Mouse (Mus musculus): Measurements from ENCODE around the gene Otop2. TPM values are rescaled to one million over a fixed set of nuclear protein-coding genes. Genes with fewer than 3 reads are reported as not detected.

Otop2 gene
- polyA plus RNA-seq, 1 experiment from 2014 or later, result not detected

- Histone ChIP-seq H3K36me3 (no peaks in the 10 kb centered on the region), H3K4me3 (no peak overlapping the region), H3K27ac (replicated peaks) (no peak overlapping the region), H3K4me2 (no peak overlapping the region), H3K4me1 (no peaks in the 10 kb centered on the region), H3K9ac (no peak overlapping the region), H3K27me3 (replicated peaks) (peaks cover 97% of the 10 kb centered on the region), H3K9me3 (no peaks in the 10 kb centered on the region)
- no peak for ATAC-seq (ENCODE audit: extremely low read depth, insufficient number of reproducible peaks, low FRiP score, low TSS enrichment)
- 61% methylated on average over 15 of the region's 15 CpGs for WGBS
Observed at GRCm38 (mm10) chr11:115329339-115329738, 22.4 kb downstream of the Otop2 start.

GRCm38 (mm10) chr11:115334531-115334930, 27.6 kb downstream of the Otop2 start, which contains the start of gene Otop3:
TSS of gene Otop3 (plus strand) at chr11:115334731.
- peak within 1 kb of the TSS; percentile 36 for H3K4me2 ChIP-seq
- no peak within 1 kb of the TSS for H3K27ac ChIP-seq (replicated peaks)
- H3K9ac ChIP-seq, result no peak within 1 kb of the TSS
- no peak for ATAC-seq (ENCODE audit: extremely low read depth, insufficient number of reproducible peaks, low FRiP score, low TSS enrichment)
- peaks cover 100% of the 10 kb centered on the region for H3K27me3 ChIP-seq (replicated peaks)
- H3K4me1 ChIP-seq, result no peaks in the 10 kb centered on the region; the same call in 1 of the 2 replicates
- 4% methylated on average over 29 of the region's 29 CpGs for WGBS
- 0 out of 2 replicates have a peak within 1 kb of the TSS, but pooled peaks have one; percentile 3 for H3K4me3 ChIP-seq
- H3K36me3 ChIP-seq, result no peaks in the 10 kb centered on the region
- no peaks in the 10 kb centered on the region for H3K9me3 ChIP-seq

GRCm38 (mm10) chr11:115335223-115335622, 28.3 kb downstream of the Otop2 start:
- Histone ChIP-seq H3K36me3 (no peaks in the 10 kb centered on the region), H3K4me2 (no peak overlapping the region), H3K9me3 (no peaks in the 10 kb centered on the region), H3K27me3 (replicated peaks) (peaks cover 100% of the 10 kb centered on the region), H3K4me1 (no peaks in the 10 kb centered on the region; the same call in 1 of the 2 replicates), H3K27ac (replicated peaks) (no peak overlapping the region), H3K9ac (no peak overlapping the region), H3K4me3 (no peak overlapping the region)
- 48% methylated on average over 12 of the region's 12 CpGs for WGBS
- ATAC-seq (ENCODE audit: extremely low read depth, insufficient number of reproducible peaks, low FRiP score, low TSS enrichment), result no peak

GRCm38 (mm10) chr11:115336115-115336514, 29.2 kb downstream of the Otop2 start:
- Histone ChIP-seq H3K27me3 (replicated peaks) (peaks cover 98% of the 10 kb centered on the region), H3K4me3 (no peak overlapping the region), H3K9me3 (no peaks in the 10 kb centered on the region), H3K4me2 (no peak overlapping the region), H3K36me3 (no peaks in the 10 kb centered on the region), H3K9ac (no peak overlapping the region), H3K27ac (replicated peaks) (no peak overlapping the region), H3K4me1 (no peaks in the 10 kb centered on the region; the same call in 1 of the 2 replicates)
- WGBS, result 17% methylated on average over 6 of the region's 6 CpGs
- no peak for ATAC-seq (ENCODE audit: extremely low read depth, insufficient number of reproducible peaks, low FRiP score, low TSS enrichment)

GRCm38 (mm10) chr11:115337350-115337749, 30.4 kb downstream of the Otop2 start:
- H3K36me3 ChIP-seq, result no peaks in the 10 kb centered on the region
- no peak for ATAC-seq (ENCODE audit: extremely low read depth, insufficient number of reproducible peaks, low FRiP score, low TSS enrichment)
- no peak overlapping the region for H3K4me2 ChIP-seq
- H3K27ac ChIP-seq (replicated peaks), result no peak overlapping the region
- H3K4me3 ChIP-seq, result no peak overlapping the region
- 49% methylated on average over 3 of the region's 3 CpGs for WGBS
- peaks cover 98% of the 10 kb centered on the region for H3K27me3 ChIP-seq (replicated peaks)
- H3K9me3 ChIP-seq, result no peaks in the 10 kb centered on the region
- H3K4me1 ChIP-seq, result no peaks in the 10 kb centered on the region; the same call in 1 of the 2 replicates
- no peak overlapping the region for H3K9ac ChIP-seq

GRCm38 (mm10) chr11:115337826-115338225, 30.9 kb downstream of the Otop2 start:
- Histone ChIP-seq H3K27me3 (replicated peaks) (peaks cover 98% of the 10 kb centered on the region), H3K4me2 (no peak overlapping the region), H3K4me3 (no peak overlapping the region), H3K9me3 (no peaks in the 10 kb centered on the region), H3K36me3 (no peaks in the 10 kb centered on the region), H3K9ac (no peak overlapping the region), H3K4me1 (no peaks in the 10 kb centered on the region; the same call in 1 of the 2 replicates), H3K27ac (replicated peaks) (no peak overlapping the region)
- no peak for ATAC-seq (ENCODE audit: extremely low read depth, insufficient number of reproducible peaks, low FRiP score, low TSS enrichment)
- 83% methylated on average over 1 of the region's 1 CpGs for whole genome bisulfite sequencing

- Histone ChIP-seq H3K4me2 (no peak overlapping the region), H3K27ac (replicated peaks) (no peak overlapping the region), H3K27me3 (replicated peaks) (peaks cover 96% of the 10 kb centered on the region), H3K4me1 (no peaks in the 10 kb centered on the region; the same call in 1 of the 2 replicates), H3K36me3 (no peaks in the 10 kb centered on the region), H3K4me3 (no peak overlapping the region), H3K9me3 (no peaks in the 10 kb centered on the region), H3K9ac (no peak overlapping the region)
- WGBS, result 58% methylated on average over 2 of the region's 2 CpGs
- ATAC-seq (ENCODE audit: extremely low read depth, insufficient number of reproducible peaks, low FRiP score, low TSS enrichment), result no peak
Observed at GRCm38 (mm10) chr11:115341246-115341645, 34.3 kb downstream of the Otop2 start.

GRCm38 (mm10) chr11:115341866-115342265, 34.9 kb downstream of the Otop2 start:
- no peaks in the 10 kb centered on the region for H3K36me3 ChIP-seq
- H3K9ac ChIP-seq, result no peak overlapping the region
- no peaks in the 10 kb centered on the region for H3K9me3 ChIP-seq
- H3K4me1 ChIP-seq, result no peaks in the 10 kb centered on the region; the same call in 1 of the 2 replicates
- WGBS, result 64% methylated on average over 6 of the region's 6 CpGs
- ATAC-seq (ENCODE audit: extremely low read depth, insufficient number of reproducible peaks, low FRiP score, low TSS enrichment), result no peak
- H3K4me2 ChIP-seq, result no peak overlapping the region
- peaks cover 96% of the 10 kb centered on the region for H3K27me3 ChIP-seq (replicated peaks)
- H3K4me3 ChIP-seq, result no peak overlapping the region
- H3K27ac ChIP-seq (replicated peaks), result no peak overlapping the region

GRCm38 (mm10) chr11:115344967-115345366, 38.0 kb downstream of the Otop2 start:
- Histone ChIP-seq H3K27me3 (replicated peaks) (peaks cover 95% of the 10 kb centered on the region), H3K9me3 (no peaks in the 10 kb centered on the region), H3K4me1 (no peaks in the 10 kb centered on the region; the same call in 1 of the 2 replicates), H3K4me3 (no peak overlapping the region), H3K36me3 (no peaks in the 10 kb centered on the region), H3K27ac (replicated peaks) (no peak overlapping the region), H3K9ac (no peak overlapping the region), H3K4me2 (no peak overlapping the region)
- WGBS, result 4% methylated on average over 12 of the region's 12 CpGs
- ATAC-seq (ENCODE audit: extremely low read depth, insufficient number of reproducible peaks, low FRiP score, low TSS enrichment), result no peak

GRCm38 (mm10) chr11:115345515-115345914, 38.6 kb downstream of the Otop2 start:
- H3K4me1 ChIP-seq, result no peaks in the 10 kb centered on the region; the same call in 1 of the 2 replicates
- H3K4me2 ChIP-seq, result no peak overlapping the region
- no peak overlapping the region for H3K4me3 ChIP-seq
- H3K27ac ChIP-seq (replicated peaks), result no peak overlapping the region
- H3K9ac ChIP-seq, result no peak overlapping the region
- no peaks in the 10 kb centered on the region for H3K9me3 ChIP-seq
- no peak for ATAC-seq (ENCODE audit: extremely low read depth, insufficient number of reproducible peaks, low FRiP score, low TSS enrichment)
- WGBS, result 20% methylated on average over 7 of the region's 7 CpGs
- peaks cover 95% of the 10 kb centered on the region for H3K27me3 ChIP-seq (replicated peaks)
- H3K36me3 ChIP-seq, result no peaks in the 10 kb centered on the region

- H3K4me1 ChIP-seq, result no peaks in the 10 kb centered on the region; the same call in 1 of the 2 replicates
- no peak for ATAC-seq (ENCODE audit: extremely low read depth, insufficient number of reproducible peaks, low FRiP score, low TSS enrichment)
- no peaks in the 10 kb centered on the region for H3K36me3 ChIP-seq
- no peak overlapping the region for H3K4me2 ChIP-seq
- H3K27me3 ChIP-seq (replicated peaks), result peaks cover 92% of the 10 kb centered on the region
- 40% methylated on average over 17 of the region's 17 CpGs for WGBS
- H3K27ac ChIP-seq (replicated peaks), result no peak overlapping the region
- H3K9me3 ChIP-seq, result no peaks in the 10 kb centered on the region
- H3K4me3 ChIP-seq, result no peak overlapping the region
- no peak overlapping the region for H3K9ac ChIP-seq
Observed at GRCm38 (mm10) chr11:115348681-115349248, 41.8 kb downstream of the Otop2 start.

- Histone ChIP-seq H3K4me3 (no peak overlapping the region), H3K27me3 (replicated peaks) (peaks cover 87% of the 10 kb centered on the region), H3K4me1 (no peaks in the 10 kb centered on the region; the same call in 1 of the 2 replicates), H3K27ac (replicated peaks) (no peak overlapping the region), H3K9ac (no peak overlapping the region), H3K9me3 (no peaks in the 10 kb centered on the region), H3K36me3 (no peaks in the 10 kb centered on the region), H3K4me2 (no peak overlapping the region)
- ATAC-seq (ENCODE audit: extremely low read depth, insufficient number of reproducible peaks, low FRiP score, low TSS enrichment), result no peak
- 35% methylated on average over 4 of the region's 4 CpGs for WGBS
Observed at GRCm38 (mm10) chr11:115349976-115350375, 43.0 kb downstream of the Otop2 start.
